Mouse (Mus musculus): Measurements from ENCODE around the gene Hinfp. TPM values are rescaled to one million over a fixed set of nuclear protein-coding genes. Genes with fewer than 3 reads are reported as not detected.

Hinfp gene
- polyA plus RNA-seq (2012; rRNA removed), result 42.4 and 43.8 TPM in 2 replicates

DNA sequence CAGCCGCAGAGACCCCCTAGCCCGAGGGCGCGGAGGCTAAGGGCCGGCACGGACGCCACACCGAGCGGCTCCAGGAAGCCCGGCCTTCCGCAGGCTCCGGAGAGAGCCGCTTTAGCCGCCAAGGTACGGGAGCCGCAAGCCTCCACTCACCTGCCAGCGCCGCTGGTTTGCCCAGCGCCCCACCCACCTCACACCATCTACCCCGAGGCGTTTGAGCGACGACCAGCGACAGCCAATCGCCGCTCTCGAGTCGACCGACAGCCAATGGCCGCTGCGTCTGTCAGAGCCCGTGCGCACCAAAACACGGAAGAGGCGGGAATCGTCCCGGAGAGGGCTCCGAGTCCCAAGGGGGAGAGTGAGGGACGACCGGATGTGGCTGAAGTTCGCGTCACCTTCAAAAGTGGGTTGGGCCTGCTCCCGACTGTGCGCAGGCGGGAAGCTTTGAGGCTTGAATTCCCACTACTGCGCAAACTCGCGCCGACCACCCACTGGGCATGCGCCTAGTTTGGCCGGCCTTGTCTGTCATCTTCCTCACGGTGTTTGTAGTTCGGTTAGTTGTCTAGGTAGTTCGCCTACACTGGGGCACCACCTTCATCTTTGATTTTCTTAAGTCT, at the start of gene Hinfp:
TSS of gene Hinfp (minus strand) at position 206 of the 614 bp plus-strand sequence.

DNA sequence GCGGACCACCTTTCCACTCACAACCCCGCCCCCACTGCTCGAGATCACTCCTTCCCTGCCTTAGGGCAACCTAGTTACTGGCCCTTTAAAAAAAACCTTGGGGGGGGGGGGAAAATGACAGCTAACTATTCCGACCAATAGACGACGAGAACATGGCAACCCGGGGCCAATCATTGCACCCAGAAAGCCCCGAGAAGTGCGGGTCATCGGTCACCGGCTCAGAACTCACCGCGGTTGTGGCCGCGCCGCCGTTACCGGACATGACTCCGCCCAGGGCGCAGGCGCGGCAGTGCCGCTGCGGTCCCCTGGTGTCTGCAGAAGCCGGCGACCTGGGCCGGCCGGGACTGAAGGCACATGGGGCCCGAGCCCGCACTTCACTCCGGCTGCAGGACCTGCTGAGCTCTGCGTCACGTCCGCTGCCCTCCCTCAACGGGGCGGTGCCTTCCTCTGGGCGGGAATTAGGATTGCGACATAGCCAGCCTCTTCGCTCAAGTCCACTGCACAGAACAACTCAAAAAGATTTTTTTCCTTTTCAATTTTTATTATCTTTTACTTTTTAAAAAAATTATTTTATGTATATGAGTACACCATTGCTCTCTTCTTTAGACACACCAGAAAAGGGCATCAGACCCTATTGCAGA, 38.4 kb upstream of the Hinfp start, which contains the start of gene Hmbs:
TSS of gene Hmbs (minus strand) at position 448 of the 641 bp plus-strand sequence.

DNA sequence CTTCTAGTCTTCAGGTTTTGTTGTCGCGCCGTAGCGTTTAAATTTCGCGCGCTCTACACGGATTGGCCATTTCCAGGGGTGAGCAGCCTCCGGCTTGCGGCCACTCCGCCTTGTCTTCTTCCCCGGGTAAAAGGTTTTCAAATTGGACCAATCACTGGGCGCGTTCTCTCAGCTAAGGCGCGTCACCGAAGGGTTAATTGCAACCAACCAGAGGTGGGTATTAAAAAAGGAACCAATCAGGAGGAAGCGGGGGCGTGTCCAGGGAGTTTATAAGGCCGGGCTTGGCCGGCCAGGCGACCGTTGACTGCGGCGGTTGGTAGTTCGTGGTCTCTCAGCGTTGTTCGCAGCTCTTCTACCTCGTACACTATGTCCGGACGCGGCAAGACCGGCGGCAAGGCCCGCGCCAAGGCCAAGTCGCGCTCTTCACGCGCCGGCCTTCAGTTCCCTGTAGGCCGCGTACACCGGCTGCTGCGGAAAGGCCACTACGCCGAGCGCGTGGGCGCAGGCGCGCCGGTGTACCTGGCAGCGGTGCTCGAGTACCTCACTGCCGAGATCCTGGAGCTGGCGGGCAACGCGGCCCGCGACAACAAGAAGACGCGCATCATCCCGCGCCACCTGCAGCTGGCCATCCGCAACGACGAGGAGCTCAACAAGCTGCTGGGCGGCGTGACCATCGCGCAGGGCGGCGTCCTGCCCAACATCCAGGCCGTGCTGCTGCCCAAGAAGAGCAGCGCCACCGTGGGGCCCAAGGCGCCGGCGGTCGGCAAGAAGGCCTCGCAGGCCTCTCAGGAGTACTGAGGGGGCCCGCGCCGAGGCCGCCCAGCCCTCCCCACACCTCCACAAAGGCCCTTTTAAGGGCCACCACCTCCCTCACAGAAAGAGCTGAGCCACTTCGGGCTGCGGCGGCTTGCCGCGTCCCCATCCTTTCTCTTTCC, 29.2 kb upstream of the Hinfp start, which contains the start of gene H2afx:
TSS of gene H2afx (plus strand) at position 299 of the 935 bp plus-strand sequence.

DNA sequence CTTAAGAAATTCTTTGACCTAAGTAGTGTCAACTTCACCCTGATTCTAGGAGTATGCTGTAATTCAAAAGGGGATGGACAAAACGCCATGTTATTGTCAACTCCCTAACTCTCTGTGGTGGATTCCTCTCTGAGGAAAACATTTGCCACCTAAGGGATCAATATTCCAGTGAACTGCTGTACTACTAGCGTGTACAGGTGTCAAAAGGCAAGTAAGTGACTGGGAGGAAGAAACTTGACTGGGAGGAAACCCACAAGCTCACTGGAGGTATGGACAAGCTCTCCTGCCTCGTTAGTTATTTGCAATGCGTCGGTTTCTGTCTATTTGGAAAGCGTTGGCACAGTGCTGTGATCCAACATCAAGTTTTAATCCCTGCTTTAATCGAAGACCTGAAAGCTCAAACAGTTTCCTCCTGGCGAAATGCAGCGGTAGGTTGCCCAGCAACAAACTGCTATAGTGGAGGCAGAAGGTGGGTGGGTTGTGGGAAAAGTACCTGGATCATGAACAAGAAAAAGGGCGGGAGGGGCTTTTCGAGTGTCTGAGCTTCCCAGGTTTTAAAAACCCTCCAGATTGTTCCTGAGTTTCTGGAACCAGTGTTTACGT, 20.4 kb upstream of the Hinfp start, which contains the start of gene Dpagt1:
TSS of gene Dpagt1 (plus strand) at position 252 of the 603 bp plus-strand sequence.

DNA sequence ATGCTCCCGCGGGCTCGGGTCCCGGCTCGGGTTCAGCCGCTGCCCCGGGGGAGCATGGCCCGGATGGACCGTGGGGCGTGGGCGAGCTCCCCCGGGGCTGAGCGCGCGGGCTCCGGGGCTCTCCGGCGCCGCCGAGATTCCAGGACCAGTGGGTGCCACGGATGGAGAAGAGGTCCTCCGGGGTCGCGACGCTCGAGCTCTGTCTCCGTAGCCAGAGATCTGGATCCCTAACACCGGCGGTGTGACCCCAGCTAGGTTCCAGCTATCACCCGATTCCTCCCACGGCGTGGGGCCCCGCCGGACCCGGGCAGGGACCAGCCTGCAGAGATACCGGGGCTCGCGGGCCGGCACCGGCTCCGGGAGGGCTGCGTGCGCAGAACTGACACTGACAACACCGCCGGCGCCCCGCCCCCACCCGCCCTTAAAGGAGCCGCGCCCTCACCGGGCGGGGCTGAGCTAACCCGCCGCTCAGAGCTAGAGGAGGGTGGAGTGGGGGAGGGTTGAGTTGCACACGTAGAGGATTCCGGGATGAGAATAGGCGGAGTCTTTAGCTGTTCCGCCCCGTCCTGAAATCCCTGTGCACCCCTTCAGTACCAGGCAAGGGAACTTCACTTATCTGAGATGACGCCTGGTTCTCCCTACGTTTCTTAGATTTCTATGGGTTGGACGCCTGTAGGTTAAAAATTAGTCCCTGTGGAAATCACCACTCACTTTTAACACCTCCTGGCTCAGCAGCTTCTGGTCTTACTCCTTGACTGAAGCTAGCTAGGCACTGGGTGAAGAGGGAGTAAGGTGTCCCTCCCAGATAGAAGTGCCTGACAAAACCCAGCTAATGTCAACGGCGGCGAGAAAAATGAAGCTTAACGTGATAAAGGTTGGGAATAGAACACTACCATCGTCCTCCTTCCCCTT, 14.7 kb upstream of the Hinfp start, which contains the start of gene C2cd2l:
TSS of gene C2cd2l (minus strand) at position 399 of the 912 bp plus-strand sequence.

DNA sequence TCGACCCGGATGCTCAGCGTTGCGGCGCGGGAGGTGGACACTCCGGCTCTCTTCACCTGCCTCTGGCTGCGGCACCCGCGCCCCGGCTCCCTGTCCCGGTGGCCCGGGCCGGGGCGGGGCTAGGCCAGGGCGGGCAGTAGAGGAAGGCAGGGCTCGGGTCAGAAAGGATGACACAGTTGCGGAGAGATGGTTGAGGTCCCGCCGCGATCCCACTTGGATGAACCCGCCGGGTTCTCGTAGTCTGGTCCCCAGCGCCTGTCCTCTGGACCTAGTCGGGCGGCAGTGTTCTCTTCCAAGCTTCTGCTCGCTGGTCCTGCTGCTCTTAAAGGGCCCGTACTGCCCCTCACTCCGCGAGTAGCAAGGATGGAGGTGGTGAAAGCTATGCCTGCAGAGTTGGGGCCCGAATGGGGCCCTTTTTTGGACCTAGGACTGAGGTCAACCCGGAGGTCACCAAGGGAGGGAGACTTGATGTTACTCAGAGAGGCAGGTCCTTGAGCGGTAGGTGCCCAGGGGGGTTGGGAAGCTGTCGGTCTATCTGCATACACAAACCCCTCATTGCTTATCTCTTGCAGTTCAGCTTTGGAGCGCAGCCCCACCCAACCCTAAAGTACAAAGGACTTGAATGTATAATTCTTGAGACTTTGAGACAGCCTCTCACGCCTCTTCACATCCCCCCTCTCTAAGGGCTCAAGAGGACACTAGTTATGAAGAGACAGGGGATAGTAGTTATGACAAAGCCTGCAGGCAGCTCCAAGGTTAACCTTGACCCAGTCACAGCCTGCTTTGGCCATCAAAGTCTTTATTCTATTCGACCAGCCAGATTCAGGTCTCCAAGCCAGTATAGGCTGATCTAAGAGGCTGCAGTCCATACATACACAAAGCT, 17.2 kb downstream of the Hinfp start, which contains the start of gene Abcg4:
TSS of gene Abcg4 (minus strand) at position 540 of the 883 bp plus-strand sequence.

DNA sequence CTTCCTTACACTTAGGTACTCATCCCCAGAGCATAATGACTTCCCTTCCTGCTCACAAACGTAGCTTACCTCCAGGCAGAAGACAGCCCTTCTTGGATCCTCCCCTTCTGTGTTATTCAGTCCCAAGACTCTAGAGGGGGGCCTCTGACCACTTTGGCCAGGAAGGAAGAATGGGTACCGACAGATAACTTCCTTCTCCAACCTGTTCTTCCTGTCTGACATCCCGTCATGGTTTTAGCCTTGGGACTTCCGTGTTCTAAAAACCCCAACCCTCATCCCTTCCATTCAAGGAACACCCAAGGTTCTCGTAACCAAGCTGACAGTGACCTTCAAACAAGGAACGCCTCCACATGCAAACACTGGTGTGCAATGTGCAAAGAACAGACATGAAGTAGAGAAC, 37.0 kb downstream of the Hinfp start, which contains the start of gene Nlrx1:
TSS of gene Nlrx1 (minus strand) at position 168 of the 400 bp plus-strand sequence.

DNA sequence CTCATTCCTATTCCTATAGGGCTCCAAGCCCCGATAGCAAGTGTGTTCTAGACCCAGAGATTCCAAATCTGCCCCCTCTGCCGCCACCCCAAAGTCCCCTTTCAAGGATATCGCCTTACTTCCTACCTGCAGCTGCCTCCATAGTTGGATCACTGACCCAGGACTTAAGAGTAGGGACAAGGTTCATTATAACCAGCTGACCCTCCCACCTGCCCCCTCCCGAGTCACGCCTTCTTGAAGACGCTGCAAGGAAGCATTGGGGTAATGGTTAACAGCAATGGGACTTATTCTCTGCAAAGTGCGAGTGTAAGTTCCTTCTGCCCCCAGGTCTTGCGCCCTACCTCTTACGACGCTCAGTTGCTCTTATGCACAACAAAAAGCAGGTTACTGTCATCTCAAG, 54.2 kb downstream of the Hinfp start, which contains the start of gene Pdzd3:
TSS of gene Pdzd3 (minus strand) at position 158 of the 400 bp plus-strand sequence.

Other genes starting within 250 kb of the Hinfp start
- gene Usp2, start 238.7 kb downstream of the Hinfp start, polyA plus RNA-seq (2012; rRNA removed), result 3.0 and 3.5 TPM in 2 replicates
- gene Mfrp, start 203.9 kb downstream of the Hinfp start, polyA plus RNA-seq (2012; rRNA removed), result 0.51 and 1.5 TPM in 2 replicates
- 9.3 and 11.2 TPM in 2 replicates for gene C1qtnf5, start 198.4 kb downstream of the Hinfp start, polyA plus RNA-seq (2012; rRNA removed)
- gene Gm49380, start 192.2 kb downstream of the Hinfp start, polyA plus RNA-seq (2012; rRNA removed), result 0.14 and 0.20 TPM in 2 replicates
- 23.1 and 24.4 TPM in 2 replicates for gene Rnf26, start 192.2 kb downstream of the Hinfp start, polyA plus RNA-seq (2012; rRNA removed)
- gene Mcam, start 171.2 kb downstream of the Hinfp start, polyA plus RNA-seq (2012; rRNA removed), result 17.9 and 19.4 TPM in 2 replicates
- gene Cbl, start 71.6 kb downstream of the Hinfp start, polyA plus RNA-seq (2012; rRNA removed), result 22.3 and 23.5 TPM in 2 replicates
- gene Ccdc153, start 65.0 kb downstream of the Hinfp start, polyA plus RNA-seq (2012; rRNA removed), result 1.2 and 2.8 TPM in 2 replicates
- 0.75 and 0.79 TPM in 2 replicates for gene Pdzd3, start 54.2 kb downstream of the Hinfp start, polyA plus RNA-seq (2012; rRNA removed)
- gene Nlrx1, start 37.1 kb downstream of the Hinfp start, polyA plus RNA-seq (2012; rRNA removed), result 3.6 and 3.8 TPM in 2 replicates
- 82.8 and 93.4 TPM in 2 replicates for gene Abcg4, start 17.1 kb downstream of the Hinfp start, polyA plus RNA-seq (2012; rRNA removed)
- 56.8 and 62.1 TPM in 2 replicates for gene C2cd2l, start 14.6 kb upstream of the Hinfp start, polyA plus RNA-seq (2012; rRNA removed)
- 37.3 and 39.1 TPM in 2 replicates for gene Dpagt1, start 20.3 kb upstream of the Hinfp start, polyA plus RNA-seq (2012; rRNA removed)
- 123 and 133 TPM in 2 replicates for gene H2afx, start 29.0 kb upstream of the Hinfp start, polyA plus RNA-seq (2012; rRNA removed)
- gene Hmbs, start 38.6 kb upstream of the Hinfp start, polyA plus RNA-seq (2012; rRNA removed), result 37.8 and 38.9 TPM in 2 replicates
- 31.1 and 35.4 TPM in 2 replicates for gene Vps11, start 56.0 kb upstream of the Hinfp start, polyA plus RNA-seq (2012; rRNA removed)
- 49.9 and 50.9 TPM in 2 replicates for gene Hyou1, start 73.8 kb upstream of the Hinfp start, polyA plus RNA-seq (2012; rRNA removed)
- 60.4 and 61.0 TPM in 2 replicates for gene Slc37a4, start 91.2 kb upstream of the Hinfp start, polyA plus RNA-seq (2012; rRNA removed)
- 785 and 795 TPM in 2 replicates for gene Rps25, start 101.5 kb upstream of the Hinfp start, polyA plus RNA-seq (2012; rRNA removed)
- gene Trappc4, start 101.9 kb upstream of the Hinfp start, polyA plus RNA-seq (2012; rRNA removed), result 207 and 215 TPM in 2 replicates
- gene Ccdc84, start 112.9 kb upstream of the Hinfp start, polyA plus RNA-seq (2012; rRNA removed), result 55.8 and 58.3 TPM in 2 replicates
- gene Foxr1, start 135.5 kb upstream of the Hinfp start, polyA plus RNA-seq (2012; rRNA removed), result not detected in 2 replicates
- gene Upk2, start 149.3 kb upstream of the Hinfp start, polyA plus RNA-seq (2012; rRNA removed), result 0.08 TPM in 1 of 2 replicates, not detected in the other
- gene Bcl9l, start 177.2 kb upstream of the Hinfp start, polyA plus RNA-seq (2012; rRNA removed), result 13.9 and 19.7 TPM in 2 replicates